Mouse (Mus musculus) embryonic facial prominence, embryonic 15.5 days (tissue): ENCODE measurements around the gene Prrg3. TPM values are rescaled to one million over a fixed set of nuclear protein-coding genes. Genes with fewer than 3 reads are reported as not detected.

Experiments used
- ATAC-seq: fragments of 200-750 bp; cut with Nextera tagmentation; 2 replicates; pipeline ENCODE4 v1.8.0; 2017; ENCODE audit warnings: low read depth, moderate TSS enrichment; ENCODE audit not compliant: insufficient number of reproducible peaks, low FRiP score, low TSS enrichment
- H3K27ac ChIP-seq: fragments of 300-500 bp; sonication (generic); replicated peaks from 2 replicates; pipeline ENCODE4 v1.5.1; 2015; ENCODE audit warnings: mild to moderate bottlenecking, inconsistent platforms
- H3K27me3 ChIP-seq: fragments of 300-500 bp; sonication (generic); 2 replicates; pipeline ENCODE4 v1.6.1; 2015; ENCODE audit warnings: inconsistent platforms
- H3K36me3 ChIP-seq: fragments of 300-500 bp; sonication (generic); 2 replicates; pipeline ENCODE4 v1.6.1; 2015; ENCODE audit warnings: mild to moderate bottlenecking, inconsistent platforms
- H3K4me1 ChIP-seq: fragments of 300-500 bp; sonication (generic); 2 replicates; pipeline ENCODE4 v1.6.1; 2015; ENCODE audit warnings: inconsistent platforms
- H3K4me2 ChIP-seq: fragments of 300-500 bp; sonication (generic); replicated peaks from 2 replicates; pipeline ENCODE4 v1.6.1; 2015; ENCODE audit warnings: mild to moderate bottlenecking, inconsistent platforms
- H3K4me3 ChIP-seq: fragments of 300-500 bp; sonication (generic); replicated peaks from 2 replicates; pipeline ENCODE4 v1.5.1; 2015; ENCODE audit warnings: mild to moderate bottlenecking, inconsistent platforms
- H3K9ac ChIP-seq: fragments of 300-500 bp; sonication (generic); 2 replicates; pipeline ENCODE4 v1.6.1; 2015; ENCODE audit warnings: inconsistent platforms
- H3K9me3 ChIP-seq: fragments of 300-500 bp; sonication (generic); replicated peaks from 2 replicates; pipeline ENCODE4 v1.6.1; 2016; ENCODE audit warnings: inconsistent platforms
- WGBS: fragments of 180-500 bp; shearing (Covaris S2); methylation state at CpG from one replicate; pipeline ENCODE4 v1.1.7; 2015; 5-methylcytosine and 5-hydroxymethylcytosine counted together
- polyA plus RNA-seq: library from polyadenylated mRNA; unstranded; fragments of >200 nt; fragmentation: Nextera tagmentation; extraction: Ambion mirVana; gene quantifications from 2 replicates; pipeline ENCODE4 v1.2.1, GENCODE M21; 2015

The Prrg3 gene
- polyA plus RNA-seq, 1 experiment from 2014 or later = 13.8 TPM

DNA sequence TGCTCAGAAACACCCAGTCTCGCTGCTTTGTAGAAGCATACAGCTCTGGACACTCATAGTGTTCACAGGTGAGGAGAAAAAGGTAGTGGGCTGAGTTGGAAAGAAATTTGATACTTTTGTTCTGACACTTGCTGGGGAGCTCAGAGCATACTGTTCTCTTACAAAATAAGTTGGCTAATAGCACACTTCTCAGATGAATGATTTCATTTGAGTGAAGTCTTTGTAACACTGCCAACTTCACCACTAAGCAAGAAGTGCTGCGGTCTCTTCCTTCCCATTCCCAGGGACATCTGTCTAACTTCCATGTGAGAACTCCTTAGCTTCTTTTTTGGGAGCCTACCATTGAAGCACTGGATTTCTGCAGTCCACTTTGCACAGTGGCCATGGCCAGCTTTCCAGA is 20.8 kb downstream of the Prrg3 start:
- Histone ChIP-seq H3K9ac (no peak overlapping the region), H3K9me3 (no peaks in the 10 kb centered on the region), H3K36me3 (no peaks in the 10 kb centered on the region), H3K4me2 (no peak overlapping the region), H3K27me3 (no peaks in the 10 kb centered on the region), H3K4me3 (no peak overlapping the region), H3K27ac (no peak overlapping the region), H3K4me1 (no peaks in the 10 kb centered on the region)
- 66% methylated on average over 2 of the region's 2 CpGs for WGBS
- ATAC-seq = no peak

DNA sequence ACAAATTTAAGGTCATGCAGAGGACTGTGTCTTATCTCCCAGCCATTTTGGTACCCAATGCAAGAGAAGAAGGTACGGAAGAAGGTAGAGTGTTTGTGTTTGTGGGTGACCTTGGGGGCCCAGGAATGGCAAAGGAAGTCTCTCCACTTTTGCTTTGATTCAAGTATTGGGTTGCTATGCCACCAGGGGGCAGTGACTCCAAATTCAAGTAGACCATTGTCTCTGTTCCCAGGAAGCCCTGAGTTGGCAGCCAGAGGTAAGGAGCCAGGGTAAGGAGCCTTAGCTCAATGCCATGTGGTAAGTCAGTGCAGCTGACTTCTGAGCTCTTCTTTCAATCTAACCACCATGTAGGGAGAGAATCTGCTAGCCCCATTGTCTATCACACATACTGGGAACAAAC is 21.4 kb downstream of the Prrg3 start:
- no peaks in the 10 kb centered on the region for H3K27me3 ChIP-seq
- ATAC-seq = no peak
- H3K27ac ChIP-seq = no peak overlapping the region
- no peak overlapping the region for H3K9ac ChIP-seq
- WGBS = 69% methylated on average over 1 of the region's 1 CpGs
- no peak overlapping the region for H3K4me3 ChIP-seq
- H3K4me2 ChIP-seq = no peak overlapping the region
- H3K36me3 ChIP-seq = no peaks in the 10 kb centered on the region
- H3K4me1 ChIP-seq = no peaks in the 10 kb centered on the region
- no peaks in the 10 kb centered on the region for H3K9me3 ChIP-seq

GRCm38 (mm10) chrX:71991549-71991948 is 29.1 kb downstream of the Prrg3 start, which contains the start of gene Cnga2:
TSS of gene Cnga2 (plus strand) at chrX:71991849.
- Histone ChIP-seq H3K36me3 (no peaks in the 10 kb centered on the region), H3K4me1 (no peaks in the 10 kb centered on the region), H3K9ac (no peak within 1 kb of the TSS), H3K27me3 (0 out of 2 replicates have a peak, but pooled peaks cover 3% of the 10 kb centered on the region), H3K9me3 (no peaks in the 10 kb centered on the region), H3K4me2 (no peak within 1 kb of the TSS), H3K4me3 (no peak within 1 kb of the TSS), H3K27ac (no peak within 1 kb of the TSS)
- WGBS = 92% methylated on average over 3 of the region's 3 CpGs
- ATAC-seq = no peak

DNA sequence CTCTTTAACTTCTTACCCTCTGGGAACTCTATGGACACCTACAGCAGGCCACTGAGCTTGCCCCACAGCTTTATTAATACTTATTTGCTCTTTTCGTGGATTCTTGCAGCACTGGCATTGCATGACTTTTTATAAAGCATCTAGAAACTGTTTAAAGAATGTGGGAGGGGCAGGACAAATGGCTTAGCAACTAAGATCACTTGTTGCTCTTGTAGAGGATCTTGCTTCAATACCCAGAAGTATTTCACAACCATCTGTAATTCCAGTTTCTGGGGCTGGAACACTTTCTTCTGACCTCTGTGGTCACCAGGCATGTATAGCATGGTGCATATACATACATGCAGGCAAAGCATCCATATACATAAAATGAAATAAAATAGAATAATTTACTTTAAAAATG is 33.5 kb downstream of the Prrg3 start:
- Histone ChIP-seq H3K9ac (no peak overlapping the region), H3K9me3 (no peaks in the 10 kb centered on the region), H3K36me3 (no peaks in the 10 kb centered on the region), H3K27me3 (0 out of 2 replicates have a peak, but pooled peaks cover 3% of the 10 kb centered on the region), H3K4me3 (no peak overlapping the region), H3K4me2 (no peak overlapping the region), H3K27ac (no peak overlapping the region), H3K4me1 (no peaks in the 10 kb centered on the region)
- WGBS = 54% methylated on average over 1 of the region's 1 CpGs
- ATAC-seq = no peak

- no peaks in the 10 kb centered on the region for H3K9me3 ChIP-seq
- no peak for ATAC-seq
These were observed 47.5 kb downstream of the Prrg3 start for GRCm38 (mm10) chrX:72009930-72010329.

GRCm38 (mm10) chrX:72012236-72012635 is 49.8 kb downstream of the Prrg3 start:
- 0 out of 2 replicates have a peak, but pooled peaks have one; percentile 15 for ATAC-seq

More at GRCm38 (mm10) chrX:72009930-72010329, 47.5 kb downstream of the Prrg3 start:
- no peak overlapping the region for H3K4me2 ChIP-seq
- H3K4me1 ChIP-seq = no peaks in the 10 kb centered on the region
- H3K4me3 ChIP-seq = no peak overlapping the region
- no peak overlapping the region for H3K9ac ChIP-seq
- H3K27me3 ChIP-seq = no peaks in the 10 kb centered on the region
- no peak overlapping the region for H3K27ac ChIP-seq
- H3K36me3 ChIP-seq = no peaks in the 10 kb centered on the region

DNA sequence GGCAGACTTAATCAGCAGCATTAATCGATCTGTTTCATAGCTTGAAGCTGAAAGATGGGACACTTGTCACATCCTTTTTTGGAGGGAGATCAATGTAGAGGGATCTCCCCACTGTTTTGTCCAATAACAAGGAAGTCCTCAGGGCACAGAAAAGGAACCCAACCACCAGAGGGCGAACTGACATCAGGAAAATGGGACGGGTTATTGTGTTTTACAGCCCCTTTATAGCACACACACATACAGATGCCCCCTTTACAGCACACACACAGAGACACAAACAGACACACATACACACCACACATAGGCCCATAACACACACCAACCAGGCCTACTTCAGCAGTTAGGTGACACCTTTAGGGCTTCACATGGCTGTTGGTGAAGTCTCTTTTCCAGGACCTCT is 50.4 kb downstream of the Prrg3 start:
- Histone ChIP-seq H3K4me1 (no peaks in the 10 kb centered on the region), H3K4me3 (no peak overlapping the region), H3K36me3 (no peaks in the 10 kb centered on the region), H3K9me3 (no peaks in the 10 kb centered on the region), H3K27me3 (no peaks in the 10 kb centered on the region), H3K27ac (no peak overlapping the region), H3K9ac (no peak overlapping the region), H3K4me2 (no peak overlapping the region)
- ATAC-seq = no peak
- 29% methylated on average over 3 of the region's 3 CpGs for WGBS

More at GRCm38 (mm10) chrX:72012236-72012635, 49.8 kb downstream of the Prrg3 start:
- no peak overlapping the region for H3K9ac ChIP-seq
- 54% methylated on average over 9 of the region's 9 CpGs for WGBS
- H3K4me3 ChIP-seq = no peak overlapping the region
- no peaks in the 10 kb centered on the region for H3K9me3 ChIP-seq
- no peak overlapping the region for H3K4me2 ChIP-seq
- peak overlapping the region; percentile 48 for H3K27ac ChIP-seq
- no peaks in the 10 kb centered on the region for H3K36me3 ChIP-seq
- H3K4me1 ChIP-seq = no peaks in the 10 kb centered on the region
- no peaks in the 10 kb centered on the region for H3K27me3 ChIP-seq

DNA sequence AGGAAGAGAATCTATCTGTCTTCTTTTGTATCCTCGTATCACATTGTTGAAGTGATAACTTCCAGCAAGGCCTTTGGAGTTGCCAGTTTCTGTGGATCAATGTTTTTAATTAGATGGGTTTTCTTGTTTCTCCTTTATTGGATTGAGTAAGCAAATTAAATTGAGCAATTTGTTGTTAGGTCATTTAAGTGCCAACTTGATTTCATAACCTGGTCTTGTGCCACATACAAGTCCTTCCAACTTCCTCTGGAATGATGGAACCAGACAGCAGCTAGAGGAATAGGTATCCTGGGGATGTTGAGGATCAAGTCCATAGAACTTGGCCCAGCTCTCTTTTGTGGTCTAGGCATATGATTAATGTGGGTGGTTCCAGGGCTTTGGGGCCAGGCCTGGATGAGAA is 59.8 kb downstream of the Prrg3 start:
- Histone ChIP-seq H3K27me3 (no peaks in the 10 kb centered on the region), H3K27ac (no peak overlapping the region), H3K9me3 (no peaks in the 10 kb centered on the region), H3K4me1 (no peaks in the 10 kb centered on the region), H3K4me2 (no peak overlapping the region), H3K36me3 (no peaks in the 10 kb centered on the region), H3K9ac (no peak overlapping the region), H3K4me3 (no peak overlapping the region)
- 66% methylated on average over 1 of the region's 1 CpGs for WGBS
- no peak for ATAC-seq

Other genes with a start within 250 kb of the Prrg3 start
- gene Vma21, start 146.7 kb upstream of the Prrg3 start, polyA plus RNA-seq = 52.7 and 55.5 TPM in 2 replicates
- gene Gm1141, start 41.6 kb upstream of the Prrg3 start, polyA plus RNA-seq = 0.09 TPM in 1 of 2 replicates, not detected in the other
- gene Fate1, start 10.4 kb downstream of the Prrg3 start, polyA plus RNA-seq = 0.21 TPM in 1 of 2 replicates, not detected in the other
- gene Cnga2, start 29.2 kb downstream of the Prrg3 start, polyA plus RNA-seq = 3.0 and 4.2 TPM in 2 replicates